Mouse (Mus musculus): ENCODE results near the gene Emp1.
A peak's percentile ranks its signal among the peaks of the same experiment; 100 is the strongest.

The Emp1 gene

DNA sequence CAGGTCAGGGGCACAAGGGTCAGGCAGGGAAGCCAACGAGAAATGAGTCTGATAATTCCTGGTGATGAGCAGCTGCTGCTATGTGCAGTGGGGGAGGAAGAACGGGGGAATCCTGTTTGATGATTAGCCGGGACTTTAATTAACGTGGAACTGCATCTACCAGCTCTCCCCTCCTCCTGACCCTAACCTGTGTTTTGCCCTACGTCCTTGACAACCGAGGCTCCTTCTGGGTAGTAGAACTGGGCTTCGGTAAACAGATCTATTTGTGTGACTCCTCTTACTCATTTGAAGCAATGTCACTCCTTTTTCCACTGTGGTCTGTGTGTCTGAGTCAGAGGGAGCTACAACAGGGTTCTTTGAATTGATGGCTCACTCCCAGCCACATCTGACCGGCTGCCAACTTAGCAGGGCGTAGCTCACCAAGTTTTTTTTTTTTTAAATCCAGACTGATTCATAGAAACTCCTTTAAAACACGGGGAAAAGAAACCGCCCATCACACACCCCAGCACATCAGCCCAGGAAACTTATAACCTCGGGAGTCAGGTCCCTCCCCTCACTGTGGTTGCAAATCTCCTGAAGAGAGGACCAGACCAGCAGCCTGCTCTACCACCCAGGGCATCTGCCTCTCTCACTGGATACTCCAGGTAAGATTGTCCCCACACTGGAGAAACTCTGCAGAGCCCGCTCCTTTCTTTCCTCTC lies at the start of gene Emp1:
TSS of gene Emp1 (plus strand) at position 87 of the 701 bp plus-strand sequence.
- DNase-seq (ENCODE audit: low spot score in 2 of 2), result peak; percentile 44 to 57

GRCm38 (mm10) chr6:135313981-135314380 lies 48.4 kb upstream of the Emp1 start:
- no peak for DNase-seq (ENCODE audit: low spot score in 2 of 2)

- DNase-seq (ENCODE audit: low spot score in 2 of 2), result no peak
These were observed 46.2 kb upstream of the Emp1 start for GRCm38 (mm10) chr6:135316141-135316540.

DNA sequence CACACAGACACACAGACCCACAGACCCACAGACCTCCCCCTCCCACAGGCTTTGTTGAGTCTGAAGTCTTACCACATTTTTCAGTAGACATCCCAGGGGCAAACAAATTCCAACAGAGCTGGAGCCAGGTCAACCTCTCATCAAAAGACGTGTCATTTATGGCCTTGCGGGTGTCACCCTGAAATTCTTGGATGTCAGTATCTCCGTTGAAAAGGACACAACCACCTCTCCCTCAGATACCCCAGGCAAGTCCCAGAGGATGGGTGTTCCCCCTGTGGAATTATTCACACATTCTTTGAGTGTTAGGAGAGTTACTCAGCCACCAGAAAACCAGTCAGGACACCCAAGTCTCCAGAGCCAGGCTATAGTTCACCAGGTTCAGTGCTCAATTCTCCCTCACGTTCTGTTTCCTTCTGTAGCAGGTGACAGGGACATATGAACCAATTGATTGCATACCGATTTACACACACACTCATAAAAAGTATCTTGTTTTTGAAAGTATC lies 42.9 kb upstream of the Emp1 start:
- no peak for DNase-seq (ENCODE audit: low spot score in 2 of 2)

DNA sequence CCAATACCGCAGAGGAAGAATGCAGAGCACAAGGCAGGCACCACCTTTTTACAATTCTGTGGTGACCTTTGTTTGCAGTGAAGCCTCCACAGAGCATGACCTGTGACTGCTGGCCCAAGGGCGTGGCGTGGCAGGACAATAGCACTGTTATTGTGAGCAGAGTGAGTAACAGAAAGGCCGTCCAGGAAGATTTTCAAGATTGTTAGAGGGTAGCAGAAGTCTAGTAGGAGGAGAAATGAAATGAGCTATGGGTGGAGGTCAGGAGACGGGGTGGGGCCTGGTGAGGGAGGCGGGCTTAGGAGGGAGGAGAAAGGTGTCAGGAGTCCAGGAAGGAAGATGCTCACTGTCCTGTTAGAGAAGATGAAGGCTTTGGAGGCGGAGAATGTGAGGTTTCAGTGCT lies 39.6 kb upstream of the Emp1 start:
- no peak for DNase-seq (ENCODE audit: low spot score in 2 of 2)

GRCm38 (mm10) chr6:135323311-135323982 lies 38.9 kb upstream of the Emp1 start:
- peak; percentile 12 to 29 for DNase-seq (ENCODE audit: low spot score in 2 of 2)

- DNase-seq (ENCODE audit: low spot score in 2 of 2), result no peak
These were observed 38.2 kb upstream of the Emp1 start for GRCm38 (mm10) chr6:135324111-135324510.

GRCm38 (mm10) chr6:135324686-135325300 lies 37.6 kb upstream of the Emp1 start:
- DNase-seq (ENCODE audit: low spot score in 2 of 2), result peak in 1 of 2 experiments; percentile 37

- no peak for DNase-seq (ENCODE audit: low spot score in 2 of 2)
These were observed 35.5 kb upstream of the Emp1 start for GRCm38 (mm10) chr6:135326847-135327246.

DNA sequence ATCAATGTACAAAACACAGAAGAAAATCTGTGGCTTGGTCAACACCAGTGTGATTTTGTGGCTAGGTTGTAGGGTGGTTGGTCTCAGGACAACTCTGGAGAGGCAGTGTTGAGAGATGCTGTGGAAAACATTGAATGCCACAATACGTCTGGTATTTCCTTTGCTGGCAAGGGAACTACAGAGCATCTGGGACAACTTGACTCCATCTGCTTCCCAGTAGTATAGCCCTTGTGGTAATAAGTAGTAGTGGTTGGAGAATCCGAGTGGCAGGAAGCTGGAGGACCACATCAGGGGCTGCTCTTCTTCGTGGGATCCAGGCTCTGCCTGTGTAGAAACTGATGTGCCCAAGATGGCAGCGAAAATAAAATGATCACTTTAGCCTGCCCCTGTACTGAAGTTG lies 30.4 kb upstream of the Emp1 start:
- no peak for DNase-seq (ENCODE audit: low spot score in 2 of 2)

GRCm38 (mm10) chr6:135332737-135333281 lies 29.5 kb upstream of the Emp1 start:
- DNase-seq (ENCODE audit: low spot score in 2 of 2), result no peak

DNA sequence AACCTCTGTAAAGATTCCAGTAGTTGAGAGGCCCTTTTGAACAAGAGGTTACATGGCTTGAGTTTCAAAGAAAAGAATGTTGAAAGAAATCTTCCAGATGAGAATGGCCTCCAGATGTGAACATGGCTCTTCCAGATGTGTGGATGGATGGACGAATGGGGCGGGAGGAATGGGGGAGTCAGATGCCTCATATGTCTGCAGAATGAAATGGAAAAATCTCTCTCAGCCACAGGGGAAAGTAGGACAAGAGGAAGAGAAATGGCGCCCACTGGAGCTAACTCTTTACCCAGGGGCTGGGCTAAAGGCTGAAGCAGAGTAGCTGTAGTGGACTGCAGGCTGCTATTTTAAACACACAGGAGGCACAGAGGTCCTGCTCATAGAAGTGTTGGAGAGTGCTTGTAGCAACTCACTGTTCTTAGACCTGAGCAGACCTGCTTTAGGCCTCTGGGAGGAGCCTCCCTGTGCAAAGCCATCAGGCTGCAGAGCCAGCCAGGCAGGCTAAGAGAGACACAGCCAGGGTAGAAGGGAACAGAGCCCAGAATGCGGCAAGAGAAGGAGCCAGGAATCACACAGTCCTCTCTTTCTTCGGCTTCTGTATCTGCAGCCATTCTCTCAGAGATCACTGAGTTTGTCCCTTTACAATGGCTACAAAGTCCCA lies 28.2 kb upstream of the Emp1 start:
- no peak for DNase-seq (ENCODE audit: low spot score in 2 of 2)

DNA sequence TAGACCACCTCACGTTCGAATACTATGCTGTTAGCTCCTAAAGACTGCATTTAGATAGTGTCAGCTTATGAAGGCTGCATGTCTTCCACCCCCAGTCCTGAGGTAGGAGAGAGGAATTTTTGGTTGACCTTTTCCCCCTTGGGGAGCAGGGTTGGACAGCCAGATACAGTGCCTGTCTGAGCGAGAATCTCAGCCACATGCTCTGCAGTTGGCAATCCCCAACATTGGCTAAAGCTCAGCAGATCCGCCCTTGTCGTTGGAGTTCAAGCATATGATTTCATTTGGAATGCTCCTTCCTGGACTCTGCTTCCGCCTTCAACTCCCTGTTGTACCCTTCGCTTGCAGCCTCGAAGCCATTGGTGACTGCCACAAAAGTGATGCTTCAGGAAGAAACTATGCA lies 26.0 kb upstream of the Emp1 start:
- DNase-seq (ENCODE audit: low spot score in 2 of 2), result no peak

DNA sequence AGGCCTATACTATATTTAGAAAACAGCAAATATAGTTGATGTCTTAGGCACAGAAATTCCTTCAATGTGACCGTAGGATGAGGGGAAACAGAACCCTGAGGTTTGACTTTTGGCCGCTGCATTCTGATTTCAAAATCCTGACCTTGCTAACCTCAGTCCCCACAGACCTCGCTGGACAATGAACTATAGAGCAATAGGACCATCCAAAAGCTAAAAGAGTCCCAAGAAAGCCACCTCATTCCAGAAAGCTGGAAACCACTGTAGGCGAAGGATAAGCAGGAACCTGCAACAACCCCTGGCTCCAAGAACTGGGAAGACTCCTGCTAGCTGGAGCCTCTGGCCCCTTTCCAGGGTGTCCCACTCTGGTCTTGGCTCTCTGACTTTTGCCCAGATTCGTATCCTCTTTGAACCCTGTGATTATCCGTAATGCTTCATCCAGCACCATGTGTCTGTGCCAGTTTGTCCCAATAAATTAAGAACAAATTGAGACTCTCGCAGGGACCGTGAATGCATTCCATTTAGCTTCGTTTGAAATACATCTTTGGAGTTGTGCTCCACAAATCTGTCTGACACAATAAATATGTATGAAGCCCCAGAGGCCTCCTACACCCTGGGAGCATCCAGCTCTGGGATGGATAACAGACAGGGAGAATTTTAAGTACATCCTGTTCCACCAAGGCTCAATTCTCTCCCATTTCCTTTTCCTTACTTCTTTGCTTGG lies 21.8 kb upstream of the Emp1 start:
- DNase-seq (ENCODE audit: low spot score in 2 of 2), result no peak

GRCm38 (mm10) chr6:135341076-135341378 lies 21.3 kb upstream of the Emp1 start:
- no peak for DNase-seq (ENCODE audit: low spot score in 2 of 2)

- DNase-seq (ENCODE audit: low spot score in 2 of 2), result no peak
These were observed 10.6 kb upstream of the Emp1 start for GRCm38 (mm10) chr6:135351638-135352302.

- DNase-seq (ENCODE audit: low spot score in 2 of 2), result no peak
These were observed 9.8 kb upstream of the Emp1 start for GRCm38 (mm10) chr6:135352537-135352936.

DNA sequence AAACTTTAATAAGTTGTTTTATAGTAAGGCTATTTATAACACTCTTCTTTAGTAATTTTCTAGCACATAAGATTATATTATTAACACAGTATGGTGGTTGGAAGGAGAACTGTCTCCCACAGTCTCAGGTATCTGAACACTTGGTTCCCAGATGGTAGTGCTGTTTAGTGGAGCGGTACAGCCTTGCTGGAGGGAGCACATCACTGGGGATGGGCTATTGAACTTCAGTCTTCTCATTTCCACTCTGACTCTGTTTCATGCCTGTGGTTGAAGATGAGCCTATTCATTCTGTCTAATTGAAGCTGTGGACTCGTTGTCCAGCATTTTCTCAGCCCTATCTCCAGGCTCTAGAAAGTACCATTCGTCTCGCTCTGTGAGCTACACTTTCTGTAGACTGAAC lies 7.4 kb upstream of the Emp1 start:
- DNase-seq (ENCODE audit: low spot score in 2 of 2), result no peak

DNA sequence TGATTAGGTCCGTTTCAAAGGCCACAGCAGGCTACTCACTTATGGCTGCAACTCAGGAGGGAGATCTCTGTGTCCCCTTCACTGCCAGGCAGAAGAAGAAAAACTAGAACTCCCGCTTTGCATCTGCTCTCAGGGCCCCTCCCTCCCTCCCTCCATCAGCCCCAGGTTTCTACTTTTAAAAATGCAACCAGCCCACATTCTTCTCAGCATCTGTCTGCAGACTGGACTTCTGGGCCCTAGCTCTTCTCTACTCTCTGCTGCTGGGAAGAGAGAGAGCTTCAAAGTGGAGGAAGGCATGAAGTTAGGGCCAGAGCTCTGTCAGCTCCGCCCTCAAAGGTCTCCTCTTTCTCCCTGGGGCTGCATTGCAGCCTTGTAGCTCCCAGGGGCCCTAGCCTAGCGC lies 2.0 kb upstream of the Emp1 start:
- DNase-seq (ENCODE audit: low spot score in 2 of 2), result no peak

GRCm38 (mm10) chr6:135362098-135362458 lies 267 bp upstream of the Emp1 start:
- DNase-seq (ENCODE audit: low spot score in 2 of 2), result no peak
